Mouse (Mus musculus) left cerebral cortex, adult 2 months (tissue): ENCODE data around the gene Rgs11. TPM values are rescaled to one million over a fixed set of nuclear protein-coding genes. Genes with fewer than 3 reads are reported as not detected.
A peak's percentile ranks its signal among the peaks of the same experiment; 100 is the strongest.

ENCODE experiments used
- DNase-seq, 2 experiments: peaks; one replicate each; pipeline ENCODE4 v3.0.0; 2021 to 2022; ENCODE audit warnings: low spot score in 2 of 2, mixed read lengths in 1 of 2; ENCODE audit errors: extremely low spot score in 1 of 2
- H3K27ac ChIP-seq: fragments of 200-600 bp; 2 replicates; pipeline ENCODE4 v1.8.1; 2022
- H3K4me3 ChIP-seq: fragments of 200-600 bp; 2 replicates; pipeline ENCODE4 v1.8.1; 2022
- CTCF ChIP-seq: fragments of 200-600 bp; IDR thresholded peaks from 2 replicates; pipeline ENCODE4 v1.8.1; 2022; ENCODE audit warnings: antibody characterized with exemption, mild to moderate bottlenecking, moderate library complexity
- intact Hi-C: fragments of 180-260 bp; cut with DNase I; formaldehyde crosslinking; loops from one replicate; pipeline ENCODE4 v1.15.1; 2025
- total RNA-seq, 2 experiments: library from RNA; stranded (reverse); gene quantifications; 2 replicates each; pipeline ENCODE4 v1.2.3; 2021

Rgs11 gene
- total RNA-seq, 2 experiments from 2014 or later = 41.9 to 52.7 TPM

DNA sequence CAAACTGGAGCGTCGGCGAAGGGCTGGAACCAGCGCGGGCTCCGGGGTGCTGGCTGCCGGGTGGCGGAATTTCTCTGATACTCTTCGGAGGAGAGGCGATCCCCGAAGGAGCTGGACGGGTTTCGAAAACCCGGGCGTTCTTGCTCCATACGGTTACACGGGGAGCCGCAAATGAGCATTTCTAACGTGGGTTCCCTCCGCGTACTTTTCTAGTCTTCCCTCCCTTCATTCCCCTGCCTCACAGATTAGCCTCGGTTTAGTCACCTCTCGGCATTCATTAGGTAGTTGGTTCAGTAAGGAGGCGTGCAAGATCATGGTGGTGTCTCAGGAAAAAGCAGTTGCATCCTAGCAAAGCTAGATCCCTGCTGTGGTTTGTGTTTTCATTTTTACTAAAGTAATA, 50.6 kb downstream of the Rgs11 start:
- no peak for TF ChIP-seq CTCF
- H3K27ac ChIP-seq = peak overlapping the region; percentile 96
- DNase-seq = no peak
- intact Hi-C loops = no loop called here
- peak overlapping the region; percentile 92 for H3K4me3 ChIP-seq

GRCm38 (mm10) chr17:26255313-26255712, 52.6 kb downstream of the Rgs11 start:
- no peak for TF ChIP-seq CTCF

More at GRCm38 (mm10) chr17:26255313-26255712, 52.6 kb downstream of the Rgs11 start:
- no peak overlapping the region for H3K27ac ChIP-seq
- intact Hi-C loops = no loop called here
- H3K4me3 ChIP-seq = no peak overlapping the region
- DNase-seq = no peak

Other genes with a start within 250 kb of the Rgs11 start
- gene Capn15, start 217.2 kb upstream of the Rgs11 start, total RNA-seq = 10 to 100 TPM; 53.9 to 59.3 TPM
- 100 to 1,000 TPM; 114 to 119 TPM for gene Rab11fip3, start 133.4 kb upstream of the Rgs11 start, total RNA-seq
- 10 to 100 TPM; 28.5 to 31.5 TPM for gene Decr2, start 112.6 kb upstream of the Rgs11 start, total RNA-seq
- 1 to 10 TPM; 3.6 to 4.2 TPM for gene Nme4, start 107.3 kb upstream of the Rgs11 start, total RNA-seq
- 10 to 100 TPM; 14.3 to 14.7 TPM for gene Tmem8, start 89.7 kb upstream of the Rgs11 start, total RNA-seq
- 10 to 100 TPM; 67.8 to 68.0 TPM for gene Mrpl28, start 79.5 kb upstream of the Rgs11 start, total RNA-seq
- 10 to 100 TPM; 25.9 to 29.7 TPM for gene Axin1, start 64.3 kb upstream of the Rgs11 start, total RNA-seq
- 1 to 10 TPM in 1 of 2 experiments, under 1 TPM in 1; 0.59 to 1.0 TPM for gene Pdia2, start 3.9 kb upstream of the Rgs11 start, total RNA-seq
- 10 to 100 TPM; 94.3 to 95.0 TPM for gene Arhgdig, start 4.8 kb downstream of the Rgs11 start, total RNA-seq
- gene Fam234a, start 41.3 kb downstream of the Rgs11 start, total RNA-seq = 10 to 100 TPM; 18.9 to 19.2 TPM
- gene Luc7l, start 49.9 kb downstream of the Rgs11 start, total RNA-seq = 10 to 100 TPM; 80.4 to 82.2 TPM
- 10 to 100 TPM; 69.9 to 79.7 TPM for gene Neurl1b, start 211.9 kb downstream of the Rgs11 start, total RNA-seq